Mouse (Mus musculus) liver (tissue): ENCODE data around the gene Thrap3.

ENCODE experiments used
- DNase-seq: peaks from one replicate; pipeline ENCODE4 v3.0.0-alpha.2; 2020; ENCODE audit warnings: mixed read lengths

Gene Thrap3

GRCm38 (mm10) chr4:126163685-126164084 lies 38.9 kb downstream of the Thrap3 start:
- no peak for DNase-seq

- DNase-seq = peak; percentile 32
These were observed 39.4 kb downstream of the Thrap3 start, which contains the start of gene Sh3d21 for GRCm38 (mm10) chr4:126163067-126163659. Gene Sh3d21, minus strand, starts transcription at chr4:126163491.

- DNase-seq = peak; percentile 85
These were observed 40.0 kb downstream of the Thrap3 start for GRCm38 (mm10) chr4:126162544-126163066.

DNA sequence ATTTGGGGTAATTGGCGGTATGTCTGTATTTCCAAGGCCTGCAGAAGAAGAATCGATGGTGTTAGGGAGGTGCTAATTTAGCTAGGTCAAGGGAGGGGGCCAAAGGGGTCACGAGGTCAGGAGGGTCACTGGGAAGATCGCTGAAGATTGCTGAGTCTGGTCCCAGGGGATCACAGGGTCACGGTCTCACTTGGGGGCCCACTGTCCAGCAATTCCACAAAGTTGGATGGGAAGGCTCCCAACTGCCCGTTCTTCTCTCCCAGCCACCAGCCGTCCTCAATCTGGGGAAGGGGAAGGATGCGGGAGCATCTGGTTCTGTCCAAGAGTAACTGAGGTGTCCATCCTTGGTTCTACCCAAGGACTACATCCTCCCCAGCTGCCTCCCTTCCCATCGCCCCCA lies 40.6 kb downstream of the Thrap3 start:
- no peak for DNase-seq

DNA sequence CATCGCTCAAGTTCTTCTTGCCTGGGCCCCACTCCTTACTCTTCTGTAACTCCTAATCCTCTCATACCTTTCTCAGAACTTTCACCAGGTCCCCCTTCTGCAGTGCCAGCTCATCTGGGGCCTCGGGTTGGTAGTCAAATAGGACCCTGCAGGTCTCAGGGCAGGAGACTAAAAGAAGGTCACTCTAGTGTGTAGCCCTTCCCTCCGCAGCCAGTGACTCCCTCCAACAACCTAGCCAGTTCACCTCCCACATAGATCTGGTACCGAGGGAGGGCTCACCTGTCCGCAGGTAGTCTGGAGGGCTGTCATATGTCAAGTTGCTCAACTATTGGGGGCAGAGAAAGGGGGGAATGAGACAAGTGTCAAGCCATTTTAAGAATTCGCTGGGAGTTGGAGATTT lies 41.1 kb downstream of the Thrap3 start:
- DNase-seq = no peak

DNA sequence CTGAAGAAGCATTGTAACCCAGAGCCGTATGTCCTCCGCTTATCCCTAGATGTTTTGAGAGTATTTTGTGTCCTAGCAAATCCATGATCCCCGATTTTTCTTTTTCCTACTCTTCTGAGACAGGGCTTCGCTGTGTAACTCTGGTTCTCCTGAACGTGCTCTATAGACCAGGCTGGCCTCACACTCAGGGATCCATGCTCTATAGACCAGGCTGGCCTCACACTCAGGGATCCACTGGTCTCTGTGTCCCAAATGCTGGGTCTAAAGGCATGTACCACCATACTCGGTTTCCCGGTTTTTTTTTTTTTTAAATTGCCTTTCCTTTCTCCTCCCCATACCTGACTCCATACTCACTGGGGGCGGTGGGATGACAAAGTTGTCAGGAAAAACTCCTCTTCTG lies 41.6 kb downstream of the Thrap3 start:
- no peak for DNase-seq

GRCm38 (mm10) chr4:126159455-126159854 lies 43.1 kb downstream of the Thrap3 start:
- DNase-seq = no peak

- DNase-seq = no peak
These were observed 45.0 kb downstream of the Thrap3 start for GRCm38 (mm10) chr4:126157562-126157961.

- DNase-seq = peak; percentile 53
These were observed 45.9 kb downstream of the Thrap3 start for GRCm38 (mm10) chr4:126156617-126157016.

DNA sequence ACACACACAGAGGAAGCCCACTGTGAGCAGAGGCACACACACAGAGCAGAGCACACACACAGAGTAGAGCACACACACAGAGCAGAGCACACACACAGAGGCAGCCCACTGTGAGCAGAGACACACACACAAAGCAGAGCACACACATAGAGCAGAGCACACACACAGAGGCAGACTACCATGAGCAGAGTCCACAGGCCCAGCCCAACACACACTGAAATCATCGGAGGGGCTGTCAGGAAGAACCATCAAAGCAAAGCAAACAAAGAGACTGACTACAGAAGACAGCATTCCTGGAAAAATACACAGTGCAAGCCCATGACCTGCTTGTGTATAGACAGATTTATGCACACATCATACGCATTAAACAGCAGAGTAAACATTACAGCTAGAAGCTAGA lies 46.7 kb downstream of the Thrap3 start:
- no peak for DNase-seq

DNA sequence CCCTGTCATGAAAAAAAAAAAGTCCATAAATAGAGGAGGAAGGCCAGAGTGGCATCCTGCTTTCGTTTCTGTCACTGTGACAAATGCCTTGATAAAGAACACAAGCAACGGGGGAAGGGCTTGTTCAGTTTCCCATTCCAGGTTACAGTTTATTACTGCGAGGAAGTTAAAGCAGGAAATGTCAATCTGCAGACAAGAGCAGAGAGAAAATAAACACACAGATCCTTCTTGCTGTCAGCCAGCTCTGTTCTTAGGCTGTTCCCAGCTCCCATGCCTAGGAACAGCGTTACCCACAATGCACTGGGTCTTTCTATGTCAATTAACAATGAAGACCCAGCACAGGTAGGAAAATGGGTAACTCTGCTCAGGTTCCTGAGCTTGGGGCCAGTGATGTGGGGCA lies 47.4 kb downstream of the Thrap3 start:
- no peak for DNase-seq

- no peak for DNase-seq
These were observed 49.7 kb downstream of the Thrap3 start for GRCm38 (mm10) chr4:126152864-126153263.

DNA sequence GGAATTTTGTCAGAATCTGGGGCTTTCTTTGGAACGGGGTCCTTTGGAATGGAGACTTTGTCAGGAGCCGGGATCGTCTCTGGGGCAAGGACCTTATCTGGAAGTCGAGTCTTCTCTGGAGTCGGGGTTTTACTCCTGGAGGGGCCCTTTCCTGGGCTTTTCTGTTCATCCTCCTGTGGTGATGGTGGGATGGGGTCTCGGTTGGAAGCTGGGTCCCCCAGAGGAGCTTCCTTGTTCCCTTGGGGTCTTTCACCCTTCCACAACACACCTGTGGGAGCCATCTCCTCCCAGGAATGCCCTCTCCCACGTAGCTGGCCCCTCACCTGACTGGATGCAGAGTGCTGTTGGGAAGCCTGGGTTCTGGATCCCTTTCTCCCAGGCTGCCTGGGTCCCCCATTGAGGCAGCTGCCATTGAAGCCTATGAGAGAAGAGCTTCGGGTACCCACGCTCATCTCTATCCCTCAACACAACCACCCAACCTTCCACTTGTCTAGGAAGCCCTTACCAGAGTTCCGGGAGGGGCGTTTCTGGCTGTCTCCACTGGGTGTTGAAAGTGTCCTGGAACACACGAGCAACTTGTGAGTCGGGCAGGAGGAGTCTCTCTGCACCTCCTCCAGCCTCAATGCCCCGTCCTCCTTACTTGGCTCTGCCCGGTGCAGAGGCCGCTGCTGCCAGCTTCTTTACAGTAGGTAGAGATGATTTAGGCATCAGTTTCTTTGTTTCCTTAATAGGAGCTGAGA lies 50.7 kb downstream of the Thrap3 start:
- peak; percentile 2 for DNase-seq

DNA sequence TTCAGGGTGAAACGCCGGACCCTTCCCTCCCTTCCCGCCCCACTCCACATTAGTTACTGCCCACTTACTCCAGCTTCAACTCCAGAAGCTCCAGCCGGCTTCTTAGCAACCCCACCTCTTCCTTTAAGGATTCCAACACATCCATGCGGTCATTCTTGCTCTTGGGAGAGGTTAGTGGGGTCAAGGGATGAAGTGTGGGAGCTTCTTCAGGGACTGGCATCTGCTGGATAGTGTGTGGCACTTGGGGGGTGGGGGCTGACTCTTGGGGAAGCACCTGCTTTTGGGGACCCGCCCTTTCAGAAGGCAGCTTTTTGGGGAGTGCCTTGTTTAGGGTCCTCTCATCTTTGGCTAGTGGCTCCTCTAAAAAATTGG lies 51.6 kb downstream of the Thrap3 start:
- DNase-seq = peak; percentile 6

DNA sequence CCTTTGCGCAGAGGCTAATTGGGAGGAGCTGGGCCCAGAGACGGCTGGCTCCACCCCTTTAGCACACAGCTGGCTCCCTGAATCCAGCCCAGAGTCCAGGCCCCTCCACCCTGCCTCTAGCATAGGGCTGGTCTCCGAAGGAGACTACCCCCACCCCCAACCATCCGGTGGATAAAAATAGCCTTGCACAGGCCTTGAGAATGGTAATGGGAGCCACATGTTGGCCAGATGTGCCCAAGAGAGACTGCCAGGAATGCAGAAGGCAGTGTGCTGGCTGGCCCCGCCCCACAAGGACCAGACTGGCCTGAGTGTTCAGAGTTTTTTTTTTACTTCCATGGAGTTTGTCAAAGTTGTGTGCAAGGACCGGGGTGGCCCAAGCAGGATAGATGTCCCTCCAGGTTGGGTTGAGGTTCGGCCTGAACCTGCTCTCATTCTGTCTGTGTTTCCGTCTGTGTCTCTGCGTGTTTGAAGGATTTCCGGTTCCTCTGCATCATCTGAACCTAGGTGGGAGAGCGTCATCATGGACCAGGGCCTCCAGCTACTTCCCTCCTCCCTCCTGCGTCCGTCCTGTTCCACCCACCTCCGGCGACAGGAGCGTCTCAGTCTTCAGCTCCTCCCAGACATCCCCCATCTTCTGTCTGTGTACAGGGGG lies 52.1 kb downstream of the Thrap3 start:
- DNase-seq = peak; percentile 68

DNA sequence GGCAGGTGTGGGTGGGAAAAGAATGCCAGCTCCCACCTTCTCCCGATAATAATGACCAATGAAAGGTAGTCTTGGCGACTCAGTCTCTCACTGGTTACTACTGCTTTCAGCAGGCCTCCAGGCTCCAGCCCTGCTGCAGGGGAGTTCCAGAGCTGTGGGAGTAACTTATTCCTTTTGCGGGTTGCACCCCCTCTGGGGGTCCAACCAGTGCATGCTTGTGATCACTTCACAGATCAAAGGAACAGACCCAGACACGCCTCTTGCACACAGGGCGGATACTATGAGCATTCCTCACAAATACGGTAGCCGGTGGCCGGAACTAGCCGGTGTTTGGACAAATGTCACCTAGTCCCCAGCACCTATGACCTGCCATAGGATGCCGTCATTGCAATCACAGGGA lies 52.8 kb downstream of the Thrap3 start:
- DNase-seq = no peak

DNA sequence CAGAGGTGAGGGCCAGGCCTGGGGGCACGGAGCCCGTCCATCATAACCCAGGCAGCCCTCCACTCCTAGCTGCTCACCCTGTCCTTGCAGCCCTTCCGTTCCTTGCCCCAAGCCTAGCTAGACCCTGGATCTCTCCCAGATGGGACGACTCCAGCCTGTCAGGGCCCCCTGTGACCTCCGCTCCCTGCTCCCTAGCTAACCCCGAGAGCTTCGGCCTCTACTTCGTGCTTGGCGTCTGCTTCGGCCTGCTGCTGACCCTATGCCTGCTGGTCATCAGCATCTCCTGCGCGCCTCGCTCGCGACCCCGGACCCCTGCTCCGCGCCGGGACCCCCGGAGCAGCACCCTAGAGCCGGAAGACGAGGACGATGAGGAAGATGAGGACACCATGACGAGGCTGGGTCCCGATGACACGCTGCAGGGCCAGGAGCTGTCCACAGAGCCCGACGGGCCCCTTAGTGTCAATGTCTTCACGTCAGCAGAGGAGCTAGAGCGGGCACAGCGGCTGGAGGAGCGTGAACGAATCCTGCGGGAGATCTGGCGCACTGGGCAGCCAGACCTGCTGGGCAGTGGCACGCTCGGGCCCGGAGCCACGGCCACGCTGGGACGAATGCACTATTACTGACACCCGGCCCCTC lies 53.4 kb downstream of the Thrap3 start:
- DNase-seq = no peak

- peak; percentile 70 for DNase-seq
These were observed 54.2 kb downstream of the Thrap3 start for GRCm38 (mm10) chr4:126148161-126148961.

DNA sequence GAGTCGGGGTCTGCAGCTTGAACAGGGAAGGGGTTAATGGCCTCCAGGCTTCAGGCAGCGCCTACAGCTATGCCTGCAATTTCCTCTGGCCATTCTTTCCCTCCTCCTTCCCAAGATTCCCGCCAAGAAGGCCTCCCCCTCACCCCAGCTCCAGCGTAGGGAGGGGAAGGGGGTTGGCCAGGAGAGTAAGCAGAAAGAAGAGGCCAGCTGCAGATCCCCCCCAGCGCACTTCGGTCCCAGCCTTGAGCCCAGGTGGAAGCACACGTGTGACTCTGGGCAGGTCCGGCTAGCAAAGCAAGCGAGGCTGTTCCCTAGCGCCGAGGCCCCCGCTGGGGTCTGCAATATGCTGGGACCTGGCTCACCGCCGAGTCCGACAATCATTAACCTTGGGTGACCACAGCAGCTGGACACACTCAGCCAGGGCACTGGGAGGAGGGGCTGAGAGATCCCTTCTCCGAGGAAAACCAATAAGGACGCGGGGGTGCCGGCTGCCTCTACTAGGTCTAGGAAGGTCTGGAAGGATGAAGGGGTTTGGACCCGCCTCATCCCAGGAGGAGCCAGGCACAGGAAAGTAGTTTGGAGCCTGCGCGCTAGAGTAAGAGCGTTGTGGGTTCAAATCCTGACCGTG lies 54.9 kb downstream of the Thrap3 start, which contains the start of gene Eva1b:
Gene Eva1b (plus strand): TSS at position 212 of the 628 bp plus-strand sequence.
- peak; percentile 73 for DNase-seq

GRCm38 (mm10) chr4:126146974-126147532 lies 55.5 kb downstream of the Thrap3 start:
- no peak for DNase-seq

GRCm38 (mm10) chr4:126145396-126145795 lies 57.2 kb downstream of the Thrap3 start:
- DNase-seq = no peak

DNA sequence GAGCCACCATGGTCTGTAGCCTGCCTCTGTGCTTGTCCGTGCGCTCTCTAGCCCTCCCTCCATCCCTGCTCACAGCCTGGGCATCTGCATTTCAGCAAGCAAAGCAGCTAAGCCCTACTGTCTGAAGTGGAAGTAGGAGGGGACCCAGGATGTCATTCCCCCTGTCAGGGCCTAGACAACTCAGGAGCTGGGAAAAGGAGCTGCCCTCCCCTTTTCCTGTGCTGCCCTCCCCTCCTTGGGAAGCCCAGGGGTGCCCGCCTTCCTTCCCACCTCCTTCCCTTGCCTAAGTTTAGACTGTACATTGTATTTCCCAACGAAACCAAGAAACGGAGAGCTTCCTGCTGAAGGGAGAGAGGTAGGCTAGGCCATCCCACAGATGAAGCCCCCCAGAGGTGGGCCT lies 61.5 kb downstream of the Thrap3 start:
- DNase-seq = peak; percentile 7
